Mouse (Mus musculus) embryonic fibroblast, embryonic 13.5 days (primary cell): ENCODE measurements around the gene Urgcp.

ENCODE experiments used
- CTCF ChIP-seq: IDR thresholded peaks from 2 replicates; pipeline ENCODE4 v1.5.1; 2011; ENCODE audit warnings: mild to moderate bottlenecking, control low read depth, low read length, moderate library complexity, borderline replicate concordance; ENCODE audit not compliant: insufficient read depth
- POLR2A ChIP-seq: IDR thresholded peaks from 2 replicates; pipeline ENCODE4 v1.6.1; 2011; ENCODE audit warnings: low read depth, mild to moderate bottlenecking, control low read depth, low read length, moderate library complexity

DNA sequence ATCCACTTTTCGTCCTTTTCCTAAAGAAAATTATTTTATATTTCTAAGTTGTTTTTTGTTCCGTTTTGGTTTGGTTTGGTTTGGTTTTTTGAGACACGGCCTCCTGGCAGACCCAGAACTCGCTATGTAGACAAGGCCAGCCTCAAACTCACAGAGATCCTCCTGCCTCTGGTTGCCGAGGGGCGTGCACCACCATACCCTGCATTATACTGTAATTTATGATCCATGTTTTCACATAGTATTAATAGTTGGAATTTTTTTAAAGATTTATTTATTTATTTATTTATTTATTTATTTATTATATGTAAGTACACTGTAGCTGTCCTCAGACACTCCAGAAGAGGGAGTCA is 432 bp upstream of the Urgcp start:
- TF ChIP-seq CTCF (no peak), POLR2A (no peak)
